Mouse (Mus musculus) embryonic facial prominence, embryonic 14.5 days (tissue): ENCODE data around the gene Ino80d. TPM values are rescaled to one million over a fixed set of nuclear protein-coding genes. Genes with fewer than 3 reads are reported as not detected.
A peak's percentile ranks its signal among the peaks of the same experiment; 100 is the strongest.

Experiments used
- ATAC-seq: fragments of 200-750 bp; cut with Nextera tagmentation; 2 replicates; pipeline ENCODE4 v1.8.0; 2017; ENCODE audit warnings: low read depth, moderate number of reproducible peaks, moderate TSS enrichment
- DNase-seq: peaks from one replicate; pipeline ENCODE4 v3.0.0-alpha.2; 2015; ENCODE audit warnings: low spot score
- H3K27ac ChIP-seq: fragments of 300-500 bp; sonication (generic); replicated peaks from 2 replicates; pipeline ENCODE4 v1.5.1; 2014; ENCODE audit warnings: low read depth, mild to moderate bottlenecking, low read length, moderate library complexity
- H3K27me3 ChIP-seq: fragments of 300-500 bp; sonication (generic); replicated peaks from 2 replicates; pipeline ENCODE4 v1.6.1; 2014; ENCODE audit warnings: low read length; ENCODE audit not compliant: control insufficient read depth, insufficient read depth
- H3K36me3 ChIP-seq: fragments of 300-500 bp; sonication (generic); 2 replicates; pipeline ENCODE4 v1.6.1; 2014; ENCODE audit warnings: low read length, mixed read lengths; ENCODE audit not compliant: control insufficient read depth, insufficient read depth
- H3K4me1 ChIP-seq: fragments of 300-500 bp; sonication (generic); 2 replicates; pipeline ENCODE4 v1.6.1; 2014; ENCODE audit warnings: antibody characterized with exemption, low read length; ENCODE audit not compliant: control insufficient read depth, insufficient read depth
- H3K4me2 ChIP-seq: fragments of 300-500 bp; sonication (generic); 2 replicates; pipeline ENCODE4 v1.6.1; 2014; ENCODE audit warnings: low read depth, mild to moderate bottlenecking, low read length, moderate library complexity, mixed read lengths
- H3K4me3 ChIP-seq: fragments of 300-500 bp; sonication (generic); 2 replicates; pipeline ENCODE4 v1.5.1; 2014; ENCODE audit warnings: low read depth, mild to moderate bottlenecking, low read length
- H3K9ac ChIP-seq: fragments of 300-500 bp; sonication (generic); 2 replicates; pipeline ENCODE4 v1.6.1; 2014; ENCODE audit warnings: low read depth, mild to moderate bottlenecking, low read length, moderate library complexity, mixed read lengths
- H3K9me3 ChIP-seq: fragments of 300-500 bp; sonication (generic); 2 replicates; pipeline ENCODE4 v1.6.1; 2016; ENCODE audit warnings: low read length; ENCODE audit not compliant: control insufficient read depth
- WGBS: fragments of 180-500 bp; shearing (Covaris S2); extraction: QIAGEN DNeasy Blood & Tissue Kit; methylation state at CpG from one replicate; pipeline ENCODE4 v1.1.7; 2014; 5-methylcytosine and 5-hydroxymethylcytosine counted together
- microRNA-seq: library from miRNA; unstranded; fragments of <30 nt; microRNA quantifications from one replicate; pipeline ENCODE4, GENCODE M21; 2016; ENCODE audit warnings: borderline number of aligned reads
- polyA plus RNA-seq: library from polyadenylated mRNA; unstranded; fragments of >200 nt; fragmentation: Nextera tagmentation; extraction: Ambion mirVana; gene quantifications from 2 replicates; pipeline ENCODE4 v1.2.1, GENCODE M21; 2014

The Ino80d gene
- polyA plus RNA-seq, 1 experiment from 2014 or later = 10.6 TPM

GRCm38 (mm10) chr1:62911426-62911825 lies 203.0 kb downstream of the Ino80d start:
- Histone ChIP-seq H3K4me1 (peaks cover 26% of the 10 kb centered on the region), H3K4me3 (no peak overlapping the region), H3K27ac (no peak overlapping the region), H3K27me3 (no peaks in the 10 kb centered on the region; the same call in 1 of the 2 replicates), H3K9ac (no peak overlapping the region), H3K9me3 (no peaks in the 10 kb centered on the region), H3K4me2 (no peak overlapping the region), H3K36me3 (no peaks in the 10 kb centered on the region)
- ATAC-seq (no peak), DNase-seq (no peak)
- WGBS = 60% methylated on average over 7 of the region's 7 CpGs

- Histone ChIP-seq H3K4me1 (peaks cover 29% of the 10 kb centered on the region), H3K36me3 (no peaks in the 10 kb centered on the region), H3K27ac (peak overlapping the region; percentile 40; the same call in 1 of the 2 replicates), H3K9ac (no peak overlapping the region), H3K27me3 (no peaks in the 10 kb centered on the region; the same call in 1 of the 2 replicates), H3K9me3 (no peaks in the 10 kb centered on the region), H3K4me2 (no peak overlapping the region), H3K4me3 (no peak overlapping the region)
- WGBS = 52% methylated on average over 5 of the region's 5 CpGs
- no peak for DNase-seq
- no peak for ATAC-seq
Measured at GRCm38 (mm10) chr1:62909126-62909525, 205.3 kb downstream of the Ino80d start.

- Histone ChIP-seq H3K27me3 (no peaks in the 10 kb centered on the region; the same call in 1 of the 2 replicates), H3K9me3 (no peaks in the 10 kb centered on the region), H3K27ac (no peak overlapping the region; the same call in 1 of the 2 replicates), H3K36me3 (no peaks in the 10 kb centered on the region), H3K9ac (no peak overlapping the region), H3K4me1 (peaks cover 29% of the 10 kb centered on the region), H3K4me3 (no peak overlapping the region), H3K4me2 (no peak overlapping the region)
- DNase-seq = peak; percentile 71
- ATAC-seq = peak; percentile 68; the same call in 1 of the 2 replicates
- 42% methylated on average over 6 of the region's 6 CpGs for WGBS
Measured at GRCm38 (mm10) chr1:62908508-62908907, 206.0 kb downstream of the Ino80d start.

Small RNA genes lying within 50 kb of the gene (microRNA-seq; reads per million reads assigned to microRNA genes)
- gene Gm24557 (not detected), gene Gm44468 (not detected)

Other genes starting within 250 kb of the Ino80d start
- gene Eef1b2, start 62.2 kb upstream of the Ino80d start, polyA plus RNA-seq = 733 and 744 TPM in 2 replicates
- 122 and 131 TPM in 2 replicates for gene Ndufs1, start 62.2 kb upstream of the Ino80d start, polyA plus RNA-seq
- gene Gpr1, start 99.9 kb upstream of the Ino80d start, polyA plus RNA-seq = 0.41 and 0.64 TPM in 2 replicates
- 25.7 and 30.6 TPM in 2 replicates for gene Zdbf2, start 158.6 kb upstream of the Ino80d start, polyA plus RNA-seq